Comparison of ENCODE assay signal across 20 mouse cellular contexts in the genomic region with DNA sequence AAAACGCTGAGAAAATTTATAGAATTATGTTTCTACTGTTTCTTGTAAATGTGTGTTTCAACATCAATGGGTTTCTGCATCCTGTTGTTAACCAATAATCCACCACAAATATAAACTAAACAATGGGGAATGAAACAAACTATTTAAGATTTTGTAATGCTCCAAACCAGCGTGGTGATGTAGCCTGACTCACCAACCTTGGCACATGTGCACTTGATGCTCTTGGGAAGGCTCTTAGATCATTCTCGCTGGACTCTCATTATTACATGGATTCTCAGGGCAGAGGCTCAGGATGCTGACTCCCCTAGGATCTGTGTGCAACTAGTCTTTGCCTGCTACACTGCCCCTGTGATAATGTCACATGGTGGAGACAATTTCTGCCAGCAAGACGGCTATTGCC.
A peak's percentile ranks its signal among the peaks of the same experiment; 100 is the strongest.
DNase-seq lines count a peak whose midpoint lies in the region; ATAC-seq and TF ChIP-seq lines count a peak whose summit lies in the region.
"Had no signal": no experiment of that assay in that cellular context is flagged by ENCODE, and none has a peak within 500 bp of the region (broad histone marks: within the 10 kb centered on the region; RNA-seq: fewer than 3 reads in every experiment).

No protein-coding gene starts in this region.

- WGBS in embryonic facial prominence, embryonic 10.5 days = 90% methylated on average over 4 of the region's 4 CpGs

- H3K4me3 ChIP-seq in gastrocnemius, adult 2 months = no peak overlapping the region
- no peak overlapping the region for H3K4me3 ChIP-seq in C2C12 (ENCODE audit: insufficient read depth, poor library complexity, severe bottlenecking)
- no peak overlapping the region for H3K4me3 ChIP-seq in embryonic facial prominence, embryonic 10.5 days
- H3K4me3 ChIP-seq: embryonic facial prominence, embryonic 15.5 days; forebrain, embryonic 15.5 days; left cerebral cortex, adult 2 months; limb, embryonic 12.5 days had no signal

- no peaks in the 10 kb centered on the region for H3K79me3 ChIP-seq in C2C12 (ENCODE audit: low read depth)

- peak; percentile 58 for DNase-seq in gastrocnemius, adult 2 months
- DNase-seq in gastrocnemius, postnatal 10 days = no peak
- no peak for DNase-seq in embryonic facial prominence, embryonic 10.5 days (ENCODE audit: low spot score)
- no peak for DNase-seq in spleen, postnatal 4 days (ENCODE audit: low spot score in 2 of 2)
- DNase-seq: cerebellum, adult 2 months; lung, postnatal 14 days; spleen, adult 18-20 months; thymus, postnatal 25 days had no signal

- no peak overlapping the region for H3ac ChIP-seq in C2C12 (ENCODE audit: control insufficient read depth, insufficient read length, low read depth)

- intact Hi-C loops in gastrocnemius, adult 2 months (cut with DNase I) = no loop called here

- no peaks in the 10 kb centered on the region for H3K79me2 ChIP-seq in C2C12 (ENCODE audit: control insufficient read depth, insufficient read depth)

- peak; percentile 30; the same call in 1 of the 2 replicates for ATAC-seq in megakaryocyte, adult 5-6 weeks (ENCODE audit: poor library complexity, severe bottlenecking)
- no peak for ATAC-seq in inflammation-experienced regulatory T-cells, adult 6 months
- ATAC-seq: CD4-positive, CD25-positive, alpha-beta regulatory T cell, adult 4 months; forebrain, embryonic 15.5 days; intestine, postnatal 0 days had no signal

- peaks cover 34% of the 10 kb centered on the region for H3K4me1 ChIP-seq in embryonic facial prominence, embryonic 10.5 days
- H3K4me1 ChIP-seq: embryonic facial prominence, embryonic 15.5 days had no signal

- H3K27me3 ChIP-seq in C2C12 (ENCODE audit: control insufficient read depth, insufficient read depth, insufficient read length) = no peaks in the 10 kb centered on the region
- H3K27me3 ChIP-seq in embryonic facial prominence, embryonic 10.5 days (replicated peaks; ENCODE audit: low read depth, poor library complexity, severe bottlenecking) = no peaks in the 10 kb centered on the region
- H3K27me3 ChIP-seq: embryonic facial prominence, embryonic 15.5 days; forebrain, embryonic 15.5 days; limb, embryonic 12.5 days had no signal

- H3K36me3 ChIP-seq in C2C12 (ENCODE audit: control insufficient read depth, insufficient read depth) = no peaks in the 10 kb centered on the region
- no peaks in the 10 kb centered on the region for H3K36me3 ChIP-seq in embryonic facial prominence, embryonic 10.5 days (replicated peaks)
- H3K36me3 ChIP-seq: embryonic facial prominence, embryonic 15.5 days; forebrain, embryonic 15.5 days; limb, embryonic 12.5 days had no signal

- peak overlapping the region; percentile 59 for H3K27ac ChIP-seq in gastrocnemius, adult 2 months
- peak overlapping the region; percentile 40; the same call in 1 of the 2 replicates for H3K27ac ChIP-seq in embryonic facial prominence, embryonic 10.5 days (replicated peaks)
- H3K27ac ChIP-seq: embryonic facial prominence, embryonic 15.5 days; forebrain, embryonic 15.5 days; hindbrain, embryonic 14.5 days; kidney, postnatal 0 days; left cerebral cortex, adult 2 months; limb, embryonic 12.5 days; liver, embryonic 14.5 days had no signal

- no peak for TF ChIP-seq CTCF in gastrocnemius, adult 2 months (IDR thresholded peaks at IDR 0.05)
- TF ChIP-seq CTCF in C2C12 (IDR thresholded peaks at IDR 0.05; ENCODE audit: control insufficient read depth, insufficient read depth, insufficient read length) = no peak

- H3K9me3 ChIP-seq in embryonic facial prominence, embryonic 10.5 days = no peaks in the 10 kb centered on the region
- H3K9me3 ChIP-seq: embryonic facial prominence, embryonic 15.5 days; forebrain, embryonic 15.5 days; limb, embryonic 12.5 days had no signal

TF ChIP-seq in C2C12, 6 proteins besides CTCF, POLR2A, EP300 and RAD21:
- TF ChIP-seq CEBPB (IDR thresholded peaks at IDR 0.05; ENCODE audit: low read depth) (peak; percentile 59), FOSL1 (IDR thresholded peaks at IDR 0.05; ENCODE audit: insufficient read depth, low read length, poor library complexity, severe bottlenecking) (no peak), MAX (IDR thresholded peaks at IDR 0.05) (peak; percentile 55), MYOD1 (IDR thresholded peaks at IDR 0.05; ENCODE audit: control insufficient read depth, insufficient read length, low read depth) (no peak), USF1 (IDR thresholded peaks at IDR 0.05; ENCODE audit: low read depth) (no peak), MYOG (IDR thresholded peaks at IDR 0.05; ENCODE audit: control insufficient read depth, extremely low read depth, insufficient read length) (no peak)
